ENCODE assay signal across 9 mouse cellular contexts in genomic region chr16:89943267-89943971, GRCm38 (mm10).
DNase-seq lines count a peak whose midpoint lies in the region; ATAC-seq lines count a peak whose summit lies in the region.
"Had no signal": no experiment of that assay in that cellular context is flagged by ENCODE, and none has a peak within 500 bp of the region (broad histone marks: within the 10 kb centered on the region; RNA-seq: fewer than 3 reads in every experiment).

No protein-coding gene starts in this region.

- no peaks in the 10 kb centered on the region for H3K27me3 ChIP-seq in forebrain, embryonic 16.5 days (replicated peaks; ENCODE audit: control insufficient read depth, insufficient read depth, low read length)
- no peaks in the 10 kb centered on the region for H3K27me3 ChIP-seq in neural tube, embryonic 12.5 days (replicated peaks)
- H3K27me3 ChIP-seq: CH12.LX had no signal

- peak; percentile 64 to 65 for DNase-seq in cerebellum, postnatal 14 days
- no peak for DNase-seq in cerebellum, adult 9-11 months
- DNase-seq in MN1 (ENCODE audit: low spot score) = peak; percentile 12
- peak; percentile 34 for DNase-seq in induced T-regulatory cell, adult 2 months (ENCODE audit: low read depth)
- no peak for DNase-seq in urinary bladder, postnatal 36 days (ENCODE audit: low spot score in 2 of 2)
- no peak for DNase-seq in spleen, postnatal 4 days (ENCODE audit: low spot score in 2 of 2)

- H3K4me1 ChIP-seq in forebrain, embryonic 16.5 days (replicated peaks; ENCODE audit: control insufficient read depth, insufficient read depth, low read length) = peaks cover 17% of the 10 kb centered on the region
- H3K4me1 ChIP-seq in neural tube, embryonic 12.5 days = peaks cover 23% of the 10 kb centered on the region

- WGBS in forebrain, embryonic 16.5 days = 13% methylated on average over 19 of the region's 19 CpGs
- 11% methylated on average over 19 of the region's 19 CpGs for WGBS in neural tube, embryonic 12.5 days

- no peak overlapping the region for H3K27ac ChIP-seq in forebrain, embryonic 16.5 days (ENCODE audit: low read length)
- no peak overlapping the region for H3K27ac ChIP-seq in neural tube, embryonic 12.5 days

- no peaks in the 10 kb centered on the region for H3K9me3 ChIP-seq in forebrain, embryonic 16.5 days (ENCODE audit: control insufficient read depth, low read length)
- H3K9me3 ChIP-seq in neural tube, embryonic 12.5 days = no peaks in the 10 kb centered on the region

- no peak overlapping the region for H3K4me3 ChIP-seq in forebrain, embryonic 16.5 days (replicated peaks; ENCODE audit: low read length)
- H3K4me3 ChIP-seq in neural tube, embryonic 12.5 days = no peak overlapping the region

- H3K36me3 ChIP-seq in forebrain, embryonic 16.5 days (ENCODE audit: control insufficient read depth, insufficient read depth) = no peaks in the 10 kb centered on the region
- no peaks in the 10 kb centered on the region for H3K36me3 ChIP-seq in neural tube, embryonic 12.5 days

- no peak overlapping the region for H3K9ac ChIP-seq in forebrain, embryonic 16.5 days (replicated peaks; ENCODE audit: low read depth, low read length)
- H3K9ac ChIP-seq in neural tube, embryonic 12.5 days = no peak overlapping the region

- peak; percentile 32 for ATAC-seq in forebrain, embryonic 16.5 days
- ATAC-seq in neural tube, embryonic 12.5 days (ENCODE audit: low FRiP score, low read depth) = peak; percentile 27; the same call in 1 of the 2 replicates

- no peak overlapping the region for H3K4me2 ChIP-seq in forebrain, embryonic 16.5 days (ENCODE audit: low read length)
- H3K4me2 ChIP-seq in neural tube, embryonic 12.5 days (replicated peaks) = peak overlapping the region; percentile 30

Comparison
In these comparisons a context has a peak if more than half of its experiments do, and no peak if none do; other contexts are left out.
1. DNase-seq: peak in cerebellum, postnatal 14 days (2 of 2), MN1 (single experiment) and induced T-regulatory cell, adult 2 months (single experiment); none in cerebellum, adult 9-11 months (single experiment), urinary bladder, postnatal 36 days (0 of 2) and spleen, postnatal 4 days (0 of 2).